Mouse (Mus musculus) brain, embryonic 14.5 days (tissue): ENCODE data around the gene Sp3. TPM values are rescaled to one million over a fixed set of nuclear protein-coding genes. Genes with fewer than 3 reads are reported as not detected.

ENCODE experiments used
- DNase-seq: peaks from one replicate; pipeline ENCODE4 v3.0.0-alpha.2; 2011; ENCODE audit warnings: low read depth
- CTCF ChIP-seq: fragments of 200-500 bp; IDR thresholded peaks from 2 replicates; pipeline ENCODE4 v1.5.1; 2012; ENCODE audit warnings: inconsistent platforms, mild to moderate bottlenecking, moderate library complexity, borderline replicate concordance; ENCODE audit not compliant: insufficient read depth, insufficient read length; ENCODE audit errors: extremely low read depth
- POLR2A ChIP-seq: fragments of 200-500 bp; IDR thresholded peaks from 2 replicates; pipeline ENCODE4 v1.6.1; 2012; ENCODE audit warnings: mild to moderate bottlenecking, inconsistent platforms, borderline replicate concordance; ENCODE audit not compliant: poor library complexity, insufficient read depth, insufficient read length, severe bottlenecking; ENCODE audit errors: extremely low read depth
- polyA plus RNA-seq: library from polyadenylated mRNA; depleted of rRNA; stranded (reverse); fragments of >200 nt; gene quantifications from 2 replicates; pipeline ENCODE4 v1.2.3, GENCODE M21; 2012

Gene Sp3
- polyA plus RNA-seq, 1 experiment: 41.7 TPM

- TF ChIP-seq POLR2A (no peak), CTCF (no peak)
- DNase-seq: no peak
These were observed 6.4 kb upstream of the Sp3 start, which contains the start of gene Gm11084 for GRCm38 (mm10) chr2:72986616-72987015. Gene Gm11084 (minus strand): TSS chr2:72986716.

- TF ChIP-seq POLR2A (no peak), CTCF (no peak)
- no peak for DNase-seq
These were observed 5.3 kb upstream of the Sp3 start for GRCm38 (mm10) chr2:72985516-72985915.

- TF ChIP-seq CTCF (no peak), POLR2A (no peak)
- no peak for DNase-seq
These were observed 4.6 kb upstream of the Sp3 start for GRCm38 (mm10) chr2:72984806-72985205.

GRCm38 (mm10) chr2:72983211-72983610 lies 3.0 kb upstream of the Sp3 start:
- peak; percentile 77 for DNase-seq
- TF ChIP-seq CTCF: no peak
- no peak for TF ChIP-seq POLR2A

GRCm38 (mm10) chr2:72982110-72982785 lies 2.0 kb upstream of the Sp3 start:
- DNase-seq: no peak
- TF ChIP-seq POLR2A (no peak), CTCF (no peak)

- TF ChIP-seq POLR2A (no peak), CTCF (no peak)
- peak; percentile 25 for DNase-seq
These were observed 1.3 kb upstream of the Sp3 start for GRCm38 (mm10) chr2:72981441-72982109.

GRCm38 (mm10) chr2:72981075-72981420 lies 802 bp upstream of the Sp3 start:
- TF ChIP-seq POLR2A (no peak), CTCF (no peak)
- no peak for DNase-seq

- no peak for TF ChIP-seq CTCF
- peak; percentile 46; the same call in 1 of the 2 replicates for TF ChIP-seq POLR2A
These were observed 581 bp downstream of the Sp3 start for GRCm38 (mm10) chr2:72979659-72980071.

GRCm38 (mm10) chr2:72978901-72979658 lies 1.2 kb downstream of the Sp3 start:
- DNase-seq: peak; percentile 94
- TF ChIP-seq CTCF: no peak
- TF ChIP-seq POLR2A: peak; percentile 70

More at GRCm38 (mm10) chr2:72979659-72980071, 581 bp downstream of the Sp3 start:
- DNase-seq: peak; percentile 96

GRCm38 (mm10) chr2:72978473-72978872 lies 1.8 kb downstream of the Sp3 start:
- peak; percentile 49; the same call in 1 of the 2 replicates for TF ChIP-seq CTCF
- TF ChIP-seq POLR2A: no peak
- peak; percentile 83 for DNase-seq

GRCm38 (mm10) chr2:72977272-72977671 lies 3.0 kb downstream of the Sp3 start:
- TF ChIP-seq CTCF (no peak), POLR2A (no peak)
- no peak for DNase-seq

GRCm38 (mm10) chr2:72976036-72976435 lies 4.2 kb downstream of the Sp3 start:
- no peak for DNase-seq
- TF ChIP-seq POLR2A: no peak
- TF ChIP-seq CTCF: no peak

GRCm38 (mm10) chr2:72970831-72971230 lies 9.4 kb downstream of the Sp3 start:
- no peak for DNase-seq
- TF ChIP-seq CTCF (no peak), POLR2A (no peak)
